ENCODE assay signal across 20 mouse cellular contexts in genomic region chr1:192053726-192054125, GRCm38 (mm10). TPM values are rescaled to one million over a fixed set of nuclear protein-coding genes. Genes with fewer than 3 reads are reported as not detected.
DNase-seq lines count a peak whose midpoint lies in the region; ATAC-seq and TF ChIP-seq lines count a peak whose summit lies in the region.
"Had no signal": no experiment of that assay in that cellular context is flagged by ENCODE, and none has a peak within 500 bp of the region (broad histone marks: within the 10 kb centered on the region; RNA-seq: fewer than 3 reads in every experiment).

No protein-coding gene starts in this region.

- WGBS in forebrain, postnatal 0 days, result 29% methylated on average over 3 of the region's 3 CpGs
- 51% methylated on average over 3 of the region's 3 CpGs for WGBS in forebrain, embryonic 14.5 days
- WGBS in heart, embryonic 16.5 days, result 30% methylated on average over 3 of the region's 3 CpGs
- 78% methylated on average over 3 of the region's 3 CpGs for WGBS in midbrain, embryonic 11.5 days
- WGBS in midbrain, postnatal 0 days, result 62% methylated on average over 3 of the region's 3 CpGs
- WGBS in embryonic facial prominence, embryonic 15.5 days, result 28% methylated on average over 3 of the region's 3 CpGs

- no peak overlapping the region for H3K4me2 ChIP-seq in forebrain, postnatal 0 days (ENCODE audit: low read depth)
- H3K4me2 ChIP-seq in forebrain, embryonic 14.5 days (ENCODE audit: low read length), result no peak overlapping the region
- H3K4me2 ChIP-seq in heart, embryonic 16.5 days (ENCODE audit: low read depth, low read length), result no peak overlapping the region
- no peak overlapping the region for H3K4me2 ChIP-seq in midbrain, embryonic 11.5 days
- H3K4me2 ChIP-seq in midbrain, postnatal 0 days (ENCODE audit: low read depth, low read length, poor library complexity, severe bottlenecking), result no peak overlapping the region
- H3K4me2 ChIP-seq in embryonic facial prominence, embryonic 15.5 days (replicated peaks), result no peak overlapping the region
- H3K4me2 ChIP-seq: hindbrain, embryonic 15.5 days had no signal

- peak; percentile 69 for ATAC-seq in forebrain, postnatal 0 days
- no peak for ATAC-seq in forebrain, embryonic 14.5 days
- no peak; the same call in 1 of the 2 replicates for ATAC-seq in heart, embryonic 16.5 days (replicated peaks; ENCODE audit: extremely low read depth, insufficient read depth, low FRiP score)
- ATAC-seq in midbrain, embryonic 11.5 days (ENCODE audit: low FRiP score), result no peak
- no peak for ATAC-seq in midbrain, postnatal 0 days (ENCODE audit: low FRiP score)
- ATAC-seq in embryonic facial prominence, embryonic 15.5 days (ENCODE audit: insufficient number of reproducible peaks, low FRiP score, low TSS enrichment, low read depth), result no peak
- ATAC-seq: activated CD4-positive, CD25-positive, alpha-beta regulatory T cell, adult 4 months; forebrain, embryonic 16.5 days; intestine, embryonic 16.5 days; Patski had no signal

- no peak for DNase-seq in forebrain, postnatal 0 days
- no peak for DNase-seq in forebrain, embryonic 14.5 days (ENCODE audit: low spot score)
- no peak for DNase-seq in heart, postnatal 36 days
- peak; percentile 17 for DNase-seq in midbrain, embryonic 11.5 days (ENCODE audit: low spot score, missing footprints)
- no peak for DNase-seq in midbrain, postnatal 0 days (ENCODE audit: low spot score)
- DNase-seq: adrenal gland, postnatal 14 days; cerebellum, adult 18-20 months; cerebellum, postnatal 10 days; gastrocnemius, postnatal 14 days; heart, adult 2 months; heart, postnatal 10 days; kidney, adult 2 months had no signal

- H3K9me3 ChIP-seq in forebrain, postnatal 0 days (ENCODE audit: low read length), result no peaks in the 10 kb centered on the region
- no peaks in the 10 kb centered on the region for H3K9me3 ChIP-seq in forebrain, embryonic 14.5 days (replicated peaks; ENCODE audit: control insufficient read depth, low read length)
- H3K9me3 ChIP-seq in heart, embryonic 16.5 days (replicated peaks; ENCODE audit: control insufficient read depth, low read length), result no peaks in the 10 kb centered on the region
- no peaks in the 10 kb centered on the region for H3K9me3 ChIP-seq in midbrain, embryonic 11.5 days (ENCODE audit: control insufficient read depth, low read length)
- no peaks in the 10 kb centered on the region for H3K9me3 ChIP-seq in midbrain, postnatal 0 days (ENCODE audit: low read length)
- no peaks in the 10 kb centered on the region for H3K9me3 ChIP-seq in embryonic facial prominence, embryonic 15.5 days (replicated peaks)
- H3K9me3 ChIP-seq: hindbrain, embryonic 15.5 days had no signal

- no peak for TF ChIP-seq CTCF in forebrain, postnatal 0 days (IDR thresholded peaks at IDR 0.05; ENCODE audit: low read depth)
- TF ChIP-seq CTCF in midbrain, postnatal 0 days (IDR thresholded peaks at IDR 0.05), result no peak

- H3K27ac ChIP-seq in forebrain, postnatal 0 days (ENCODE audit: low read depth, low read length), result no peak overlapping the region
- H3K27ac ChIP-seq in forebrain, embryonic 14.5 days (ENCODE audit: low read depth, low read length), result no peak overlapping the region
- H3K27ac ChIP-seq in heart, embryonic 16.5 days (ENCODE audit: low read length), result peak overlapping the region; percentile 79
- no peak overlapping the region for H3K27ac ChIP-seq in midbrain, embryonic 11.5 days (ENCODE audit: low read depth, low read length)
- no peak overlapping the region for H3K27ac ChIP-seq in midbrain, postnatal 0 days (ENCODE audit: low read depth, low read length)
- peak overlapping the region; percentile 82; the same call in 1 of the 2 replicates for H3K27ac ChIP-seq in embryonic facial prominence, embryonic 15.5 days (replicated peaks)
- H3K27ac ChIP-seq: hindbrain, embryonic 15.5 days had no signal

- H3K4me3 ChIP-seq in forebrain, postnatal 0 days (ENCODE audit: low read depth, low read length), result no peak overlapping the region
- no peak overlapping the region for H3K4me3 ChIP-seq in forebrain, embryonic 14.5 days (ENCODE audit: low read depth, low read length)
- no peak overlapping the region for H3K4me3 ChIP-seq in heart, embryonic 16.5 days (ENCODE audit: low read length)
- H3K4me3 ChIP-seq in midbrain, embryonic 11.5 days (ENCODE audit: low read depth, low read length), result no peak overlapping the region
- no peak overlapping the region for H3K4me3 ChIP-seq in midbrain, postnatal 0 days (ENCODE audit: low read depth, low read length)
- H3K4me3 ChIP-seq in embryonic facial prominence, embryonic 15.5 days (replicated peaks), result no peak overlapping the region
- H3K4me3 ChIP-seq: heart, adult 2 months; hindbrain, embryonic 15.5 days had no signal

- no peaks in the 10 kb centered on the region for H3K4me1 ChIP-seq in forebrain, postnatal 0 days (ENCODE audit: insufficient read depth)
- H3K4me1 ChIP-seq in forebrain, embryonic 14.5 days (ENCODE audit: control insufficient read depth, insufficient read depth, low read length), result no peaks in the 10 kb centered on the region
- peaks cover 7% of the 10 kb centered on the region for H3K4me1 ChIP-seq in heart, embryonic 16.5 days (ENCODE audit: control insufficient read depth, insufficient read depth, low read length)
- no peaks in the 10 kb centered on the region for H3K4me1 ChIP-seq in midbrain, embryonic 11.5 days (ENCODE audit: control insufficient read depth, insufficient read depth, low read length)
- H3K4me1 ChIP-seq in midbrain, postnatal 0 days (ENCODE audit: insufficient read depth, low read length), result no peaks in the 10 kb centered on the region
- peaks cover 10% of the 10 kb centered on the region for H3K4me1 ChIP-seq in embryonic facial prominence, embryonic 15.5 days
- H3K4me1 ChIP-seq: hindbrain, embryonic 15.5 days had no signal

- no peaks in the 10 kb centered on the region for H3K27me3 ChIP-seq in forebrain, postnatal 0 days (ENCODE audit: insufficient read depth, low read length)
- H3K27me3 ChIP-seq in forebrain, embryonic 14.5 days (replicated peaks; ENCODE audit: control insufficient read depth, insufficient read depth, low read length), result no peaks in the 10 kb centered on the region
- H3K27me3 ChIP-seq in heart, embryonic 16.5 days (ENCODE audit: control insufficient read depth, insufficient read depth, low read length), result no peaks in the 10 kb centered on the region
- H3K27me3 ChIP-seq in midbrain, embryonic 11.5 days (ENCODE audit: control insufficient read depth, insufficient read depth, low read length), result no peaks in the 10 kb centered on the region
- no peaks in the 10 kb centered on the region for H3K27me3 ChIP-seq in midbrain, postnatal 0 days (ENCODE audit: insufficient read depth, low read length)
- no peaks in the 10 kb centered on the region for H3K27me3 ChIP-seq in embryonic facial prominence, embryonic 15.5 days
- H3K27me3 ChIP-seq: CH12.LX; hindbrain, embryonic 15.5 days; Patski had no signal

- no peaks in the 10 kb centered on the region for H3K36me3 ChIP-seq in forebrain, postnatal 0 days (ENCODE audit: insufficient read depth)
- no peaks in the 10 kb centered on the region for H3K36me3 ChIP-seq in forebrain, embryonic 14.5 days (ENCODE audit: control insufficient read depth, insufficient read depth, low read length)
- peaks cover 8% of the 10 kb centered on the region for H3K36me3 ChIP-seq in heart, embryonic 16.5 days (ENCODE audit: control insufficient read depth, insufficient read depth)
- H3K36me3 ChIP-seq in midbrain, embryonic 11.5 days (ENCODE audit: control insufficient read depth, insufficient read depth, low read length), result no peaks in the 10 kb centered on the region
- no peaks in the 10 kb centered on the region for H3K36me3 ChIP-seq in midbrain, postnatal 0 days (ENCODE audit: insufficient read depth, low read length)
- peaks cover 22% of the 10 kb centered on the region for H3K36me3 ChIP-seq in embryonic facial prominence, embryonic 15.5 days
- H3K36me3 ChIP-seq: hindbrain, embryonic 15.5 days had no signal

- intact Hi-C loops in heart, postnatal 36 days (cut with DNase I), result no loop called here

- H3K9ac ChIP-seq in forebrain, postnatal 0 days, result no peak overlapping the region
- H3K9ac ChIP-seq in forebrain, embryonic 14.5 days (ENCODE audit: low read length), result no peak overlapping the region
- H3K9ac ChIP-seq in heart, embryonic 16.5 days (ENCODE audit: low read length), result peak overlapping the region; percentile 20; the same call in 1 of the 2 replicates
- H3K9ac ChIP-seq in midbrain, embryonic 11.5 days (ENCODE audit: low read length), result no peak overlapping the region
- no peak overlapping the region for H3K9ac ChIP-seq in midbrain, postnatal 0 days (replicated peaks; ENCODE audit: low read length, poor library complexity, severe bottlenecking)
- no peak overlapping the region for H3K9ac ChIP-seq in embryonic facial prominence, embryonic 15.5 days
- H3K9ac ChIP-seq: hindbrain, embryonic 15.5 days had no signal

RNA-seq across cellular contexts. Expression of gene Traf5, which starts 38.6 kb away (rescaled TPM):
- 2.0 and 4.3 TPM in 2 replicates for total RNA-seq in forebrain, postnatal 0 days (2014; rRNA removed)
- 1.2 and 1.5 TPM in 2 replicates for polyA plus RNA-seq in forebrain, postnatal 0 days (2015; fragmentation: Nextera tagmentation; extraction: Ambion mirVana)
- polyA plus RNA-seq in forebrain, embryonic 14.5 days (2014; fragmentation: Nextera tagmentation; extraction: Ambion mirVana), result 2.5 and 3.3 TPM in 2 replicates
- 15.5 and 16.1 TPM in 2 replicates for polyA plus RNA-seq in heart, embryonic 16.5 days (2015; fragmentation: Nextera tagmentation; extraction: Ambion mirVana)
- total RNA-seq in heart, postnatal 36 days (2021), result 1 to 10 TPM; 5.2 to 6.8 TPM
- 2.5 and 4.1 TPM in 2 replicates for polyA plus RNA-seq in midbrain, embryonic 11.5 days (2014; fragmentation: Nextera tagmentation; extraction: Ambion mirVana)
- total RNA-seq in midbrain, postnatal 0 days (2014; rRNA removed), result 0.94 and 2.0 TPM in 2 replicates
- 1.6 and 2.1 TPM in 2 replicates for polyA plus RNA-seq in midbrain, postnatal 0 days (2015; fragmentation: Nextera tagmentation; extraction: Ambion mirVana)
- polyA plus RNA-seq in embryonic facial prominence, embryonic 15.5 days (2015; fragmentation: Nextera tagmentation; extraction: Ambion mirVana), result 24.9 and 26.9 TPM in 2 replicates

Comparison
In these comparisons a context has a peak if more than half of its experiments do, and no peak if none do; other contexts are left out.
1. H3K27ac ChIP-seq: peak in heart, embryonic 16.5 days (single experiment) and embryonic facial prominence, embryonic 15.5 days (single experiment); none in forebrain, postnatal 0 days (single experiment), forebrain, embryonic 14.5 days (single experiment), midbrain, embryonic 11.5 days (single experiment) and midbrain, postnatal 0 days (single experiment).